Mouse (Mus musculus): ENCODE results near the gene Cd247. TPM values are rescaled to one million over a fixed set of nuclear protein-coding genes. Genes with fewer than 3 reads are reported as not detected.

Cd247 gene
- total RNA-seq, 4 experiments from 2014 or later: not detected

- DNase-seq (ENCODE audit: low spot score in 2 of 2): no peak
Observed at GRCm38 (mm10) chr1:165775518-165776294, 12.8 kb upstream of the Cd247 start.

DNA sequence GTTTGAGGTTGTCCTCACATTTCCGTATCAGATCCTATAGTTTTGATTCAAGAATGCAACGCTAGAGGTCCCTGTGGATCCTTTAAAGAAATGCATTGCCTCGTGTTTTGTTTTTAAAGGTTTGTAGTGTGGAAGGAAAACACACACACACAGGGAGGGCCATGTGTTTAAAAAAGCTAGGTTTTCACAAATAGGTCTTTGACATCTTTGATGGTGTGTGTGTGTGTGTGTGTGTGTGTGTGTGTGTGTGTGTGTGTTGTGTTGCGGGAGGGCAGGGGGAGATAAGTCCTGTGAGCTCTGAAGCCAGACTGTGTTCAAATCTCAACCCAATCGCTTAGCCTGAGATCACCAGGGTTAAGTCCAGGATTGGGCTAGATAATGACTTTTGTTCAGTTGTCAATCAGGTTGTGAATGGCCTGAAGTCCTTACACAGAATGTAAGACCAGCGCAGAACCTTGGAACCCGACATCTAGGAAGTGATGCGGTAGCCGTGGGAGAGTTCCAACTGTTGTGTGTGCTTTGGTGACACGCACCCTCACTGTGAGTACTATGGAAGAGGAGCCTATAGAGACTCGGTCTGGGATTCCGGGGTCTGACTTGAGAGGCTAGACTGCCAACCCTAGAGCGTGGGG lies 8.4 kb upstream of the Cd247 start:
- DNase-seq (ENCODE audit: low spot score in 2 of 2): no peak

DNA sequence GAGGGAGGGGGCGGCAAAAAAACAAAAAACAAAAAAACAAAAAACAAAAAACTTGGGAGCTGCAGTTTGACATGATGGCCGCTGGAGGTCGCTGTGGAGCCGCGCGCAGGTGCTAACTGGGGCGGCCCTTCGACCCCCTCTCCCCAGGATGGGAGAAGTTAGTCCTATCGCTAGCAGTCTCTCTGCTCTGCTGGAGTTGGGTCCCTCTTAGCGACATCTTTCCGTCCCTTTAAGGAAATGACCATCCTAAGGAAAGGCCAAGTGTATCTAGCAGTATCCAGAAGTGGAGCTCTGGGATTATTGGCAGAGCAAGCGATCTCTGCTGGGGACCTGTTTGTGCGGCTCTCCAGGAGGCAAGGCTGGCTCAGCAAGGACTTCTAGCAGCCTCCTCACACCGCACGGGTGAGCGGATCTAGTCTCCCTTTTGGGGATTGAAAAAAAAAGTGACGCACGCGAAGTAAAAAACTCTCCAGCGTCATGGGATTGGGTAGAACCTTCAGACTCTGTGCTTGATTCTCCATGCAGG lies 7.8 kb upstream of the Cd247 start:
- DNase-seq (ENCODE audit: low spot score in 2 of 2): no peak

- no peak for DNase-seq (ENCODE audit: low spot score in 2 of 2)
Observed at GRCm38 (mm10) chr1:165781426-165781825, 7.1 kb upstream of the Cd247 start.

DNA sequence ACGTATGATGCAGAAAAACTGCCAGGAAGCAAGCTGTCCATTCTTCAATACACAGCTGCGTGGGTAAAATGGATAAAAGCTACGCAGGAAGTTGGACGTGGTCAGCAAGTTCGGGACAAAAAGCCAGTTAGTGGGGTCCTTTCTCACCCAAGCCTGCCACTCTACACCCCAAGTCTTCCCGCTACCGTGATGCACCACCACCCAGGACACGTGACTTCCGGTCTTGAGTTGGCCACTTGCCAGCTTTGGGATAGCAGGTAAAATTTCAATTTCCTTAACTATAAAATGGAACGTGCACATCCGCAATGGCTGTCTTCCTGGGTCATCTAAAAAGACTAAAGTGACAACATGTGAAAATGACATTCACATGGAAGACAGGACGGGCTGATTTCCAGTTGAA lies 6.6 kb upstream of the Cd247 start:
- DNase-seq (ENCODE audit: low spot score in 2 of 2): no peak

DNA sequence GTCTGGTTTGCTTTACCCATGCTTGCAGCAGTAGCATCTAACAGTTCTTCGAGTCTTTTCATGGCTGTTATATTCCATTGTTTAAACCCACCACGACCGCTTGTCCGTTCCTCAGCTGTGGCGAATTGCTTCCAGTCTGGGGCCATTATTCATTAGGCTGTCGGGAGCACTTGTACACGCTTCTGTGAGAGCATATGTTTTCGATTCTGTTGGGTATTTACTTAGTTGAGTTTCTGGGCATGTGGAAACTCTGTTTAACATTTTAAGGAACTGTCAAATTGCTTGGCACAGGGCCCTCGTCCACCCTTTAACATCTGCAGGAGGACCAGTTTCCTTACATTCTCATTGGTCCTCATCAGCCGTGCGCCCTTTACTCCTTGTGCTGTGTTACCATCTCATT lies 2.2 kb upstream of the Cd247 start:
- DNase-seq (ENCODE audit: low spot score in 2 of 2): no peak

- DNase-seq (ENCODE audit: low spot score in 2 of 2): no peak
Observed at GRCm38 (mm10) chr1:165789066-165789660, 682 bp downstream of the Cd247 start.

- no peak for DNase-seq (ENCODE audit: low spot score in 2 of 2)
Observed at GRCm38 (mm10) chr1:165789963-165790362, 1.5 kb downstream of the Cd247 start.

GRCm38 (mm10) chr1:165790461-165791210 lies 2.2 kb downstream of the Cd247 start:
- no peak for DNase-seq (ENCODE audit: low spot score in 2 of 2)

DNA sequence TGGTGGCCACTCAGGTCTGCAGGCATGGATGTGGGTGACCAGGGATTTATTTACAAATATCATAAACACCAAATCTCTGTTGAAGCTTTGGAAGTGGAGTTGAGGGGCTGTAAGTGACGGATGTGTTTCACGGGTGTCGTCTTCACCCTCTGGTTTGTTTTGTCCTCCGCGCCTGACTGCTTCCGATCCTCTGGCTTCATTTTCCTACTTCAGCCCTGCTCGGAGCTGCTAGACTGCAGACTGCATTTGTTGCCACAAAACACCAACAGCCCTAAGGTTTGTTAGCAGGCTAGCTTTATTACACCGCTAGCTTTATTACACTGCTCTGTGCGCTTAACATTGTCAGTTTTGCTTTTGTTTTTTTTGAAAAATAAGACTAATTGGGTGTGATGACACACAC lies 2.9 kb downstream of the Cd247 start:
- no peak for DNase-seq (ENCODE audit: low spot score in 2 of 2)

GRCm38 (mm10) chr1:165801709-165802310 lies 13.3 kb downstream of the Cd247 start:
- no peak for DNase-seq (ENCODE audit: low spot score in 2 of 2)

GRCm38 (mm10) chr1:165803107-165803506 lies 14.6 kb downstream of the Cd247 start:
- no peak for DNase-seq (ENCODE audit: low spot score in 2 of 2)

- DNase-seq (ENCODE audit: low spot score in 2 of 2): no peak
Observed at GRCm38 (mm10) chr1:165804133-165804532, 15.7 kb downstream of the Cd247 start.

DNA sequence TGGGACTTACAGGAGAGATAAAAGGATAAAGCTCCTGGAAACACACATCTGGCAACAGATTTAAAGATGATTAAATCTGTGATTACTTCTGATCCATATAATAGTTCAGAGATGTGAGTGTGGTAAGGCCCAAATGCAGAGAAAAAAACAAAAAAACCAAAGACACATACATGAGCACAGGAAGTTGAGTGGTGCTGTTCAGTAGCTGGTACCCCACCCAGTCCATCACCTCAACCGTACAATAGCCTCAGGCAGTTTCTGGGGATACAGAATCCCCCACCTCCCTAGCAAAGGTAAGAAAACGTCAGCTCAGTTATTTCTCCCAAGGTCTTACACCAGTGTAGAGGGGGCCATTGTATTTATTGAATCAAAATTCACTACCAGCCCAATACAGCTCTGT lies 22.2 kb downstream of the Cd247 start:
- DNase-seq (ENCODE audit: low spot score in 2 of 2): no peak

DNA sequence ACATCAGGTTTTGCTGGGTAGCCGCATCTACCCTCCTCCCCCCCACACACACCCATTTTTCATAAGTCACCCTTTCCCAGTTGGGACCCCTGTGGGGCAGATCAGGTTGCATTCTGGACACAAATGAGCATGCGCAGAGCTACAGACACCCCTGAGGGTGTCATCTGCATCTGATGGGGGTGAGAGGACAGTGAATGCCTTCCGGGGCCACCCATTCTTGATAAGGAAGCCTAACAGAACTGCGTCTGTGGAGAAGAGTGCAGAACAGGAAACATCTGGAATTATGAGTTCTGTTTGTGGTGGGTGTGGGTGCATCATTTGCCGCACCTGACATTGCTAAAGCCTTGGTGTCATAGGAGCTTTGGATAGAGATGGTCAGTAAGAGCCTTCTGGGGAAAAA lies 22.7 kb downstream of the Cd247 start:
- DNase-seq (ENCODE audit: low spot score in 2 of 2): no peak

GRCm38 (mm10) chr1:165812775-165813174 lies 24.3 kb downstream of the Cd247 start:
- no peak for DNase-seq (ENCODE audit: low spot score in 2 of 2)

DNA sequence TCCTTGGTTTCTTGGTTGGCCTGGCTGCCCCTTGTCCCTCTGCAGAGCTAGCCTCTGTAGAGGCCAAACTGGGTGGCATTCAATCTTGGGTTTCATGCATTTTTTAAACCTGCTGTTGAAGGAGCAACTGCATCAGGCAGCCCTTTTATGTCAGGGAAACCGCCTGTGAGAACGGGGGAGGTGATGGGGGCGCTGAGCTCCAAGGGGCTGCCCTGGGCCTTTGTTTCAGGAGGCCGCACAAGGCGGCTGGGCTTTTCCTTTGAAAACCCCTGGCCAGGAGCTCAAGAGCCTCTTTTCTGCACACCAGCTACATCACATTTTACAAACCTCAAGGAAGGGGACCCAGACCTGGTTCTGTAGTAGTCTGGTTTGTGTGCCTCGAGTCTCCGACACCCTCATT lies 25.6 kb downstream of the Cd247 start:
- DNase-seq (ENCODE audit: low spot score in 2 of 2): no peak

- DNase-seq (ENCODE audit: low spot score in 2 of 2): no peak
Observed at GRCm38 (mm10) chr1:165814521-165815278, 26.2 kb downstream of the Cd247 start.

GRCm38 (mm10) chr1:165816391-165816790 lies 27.9 kb downstream of the Cd247 start:
- no peak for DNase-seq (ENCODE audit: low spot score in 2 of 2)

DNA sequence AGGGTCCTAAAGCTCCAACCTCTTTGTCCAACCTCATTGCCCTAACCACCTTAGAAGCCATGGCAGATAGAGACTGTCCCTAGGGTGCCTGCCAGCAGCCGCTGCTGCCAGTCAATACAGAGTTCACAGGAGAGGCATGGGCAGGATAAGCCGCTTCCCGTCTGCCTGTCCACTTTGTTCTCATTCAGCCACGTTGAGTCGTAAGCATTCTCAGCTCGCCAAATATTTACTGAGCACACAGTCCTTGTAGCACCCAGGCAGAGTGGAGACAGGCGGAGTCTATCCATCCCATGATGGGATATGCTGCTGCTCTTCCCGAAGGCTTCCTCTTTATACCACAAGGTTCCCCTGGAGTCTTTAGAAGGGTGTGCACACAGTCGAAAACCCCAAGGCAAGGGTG lies 28.8 kb downstream of the Cd247 start:
- no peak for DNase-seq (ENCODE audit: low spot score in 2 of 2)

Data from left cerebral cortex, adult 8-10 months (tissue).